Mouse (Mus musculus) central nervous system, embryonic 18 days (tissue): Measurements from ENCODE around the gene Slc17a2. TPM values are rescaled to one million over a fixed set of nuclear protein-coding genes. Genes with fewer than 3 reads are reported as not detected.

Experiments
- polyA plus RNA-seq: library from polyadenylated mRNA; depleted of rRNA; stranded (reverse); fragments of >200 nt; gene quantifications from 2 replicates; pipeline ENCODE4 v1.2.3, GENCODE M21; 2012; rRNA removed

Slc17a2 gene
- 0.01 TPM in 1 of 2 replicates, not detected in the other for polyA plus RNA-seq

DNA sequence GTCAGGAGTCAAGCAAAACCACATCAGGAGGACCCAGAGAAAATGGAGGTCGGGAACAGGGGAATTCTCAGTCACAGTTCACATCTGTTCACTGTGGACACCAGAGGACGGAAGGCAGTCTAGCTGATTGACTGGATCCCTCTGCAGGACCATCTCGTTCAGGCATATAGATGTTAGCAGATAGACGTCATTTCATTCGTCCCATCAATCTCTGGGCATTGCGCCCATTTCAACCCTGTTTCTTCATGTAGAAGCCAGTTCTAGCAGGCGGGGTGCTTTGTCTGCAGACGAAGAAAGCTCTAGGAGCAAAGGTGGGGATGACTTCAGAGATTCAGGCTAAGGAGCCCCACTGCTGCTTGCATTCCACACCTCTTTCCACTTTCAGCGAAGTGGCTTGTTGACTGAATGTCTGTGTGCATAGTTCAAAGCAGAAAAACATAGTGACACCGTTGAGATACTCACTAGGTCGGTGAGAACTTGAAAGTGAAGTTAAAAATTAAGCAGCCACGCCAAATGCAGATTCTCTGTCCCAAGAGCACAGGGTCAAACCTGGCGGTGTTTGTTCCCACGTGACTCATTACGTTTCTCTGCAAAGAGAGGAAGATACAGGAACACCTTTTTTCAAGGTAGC, at the start of gene Slc17a2:
Slc17a2 (plus strand) TSS at position 572 of the 631 bp plus-strand sequence.

DNA sequence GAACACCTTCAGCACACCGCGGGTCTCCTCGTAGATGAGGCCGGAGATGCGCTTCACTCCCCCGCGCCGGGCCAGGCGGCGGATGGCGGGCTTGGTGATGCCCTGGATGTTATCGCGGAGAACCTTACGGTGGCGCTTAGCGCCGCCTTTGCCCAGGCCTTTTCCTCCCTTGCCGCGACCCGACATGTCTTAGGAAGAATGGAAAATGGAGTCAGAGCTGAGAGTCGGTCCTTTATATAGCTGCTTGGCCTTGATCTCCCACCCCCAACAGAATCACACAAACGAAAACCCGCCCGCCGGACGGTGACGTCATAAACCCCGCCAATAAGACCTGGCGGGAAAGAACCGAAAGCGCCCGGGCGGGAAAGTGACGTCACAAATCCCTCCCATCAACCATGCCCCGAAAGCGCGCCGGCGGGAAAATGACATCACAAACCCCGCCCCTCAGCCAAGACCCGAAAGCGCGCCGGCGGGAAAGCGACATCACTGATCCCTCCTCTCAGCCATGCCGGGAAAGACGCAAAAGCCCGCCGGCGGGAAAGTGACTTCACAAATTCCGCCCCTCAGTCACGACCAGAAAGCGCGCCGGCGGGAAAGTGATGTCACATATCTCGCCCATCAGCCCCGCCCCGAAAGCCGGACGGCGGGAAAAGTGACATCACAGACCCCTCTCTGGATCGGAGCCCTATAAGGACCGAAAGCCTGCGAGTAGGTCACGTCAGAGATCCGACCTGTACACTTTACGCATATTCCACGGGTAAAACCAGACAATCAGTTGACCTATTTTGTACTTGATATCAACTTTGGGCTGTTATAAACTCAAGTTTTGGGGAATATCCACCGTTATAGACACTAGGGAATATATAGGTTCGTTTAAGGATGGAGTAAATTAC, 45.6 kb upstream of the Slc17a2 start, which contains the start of gene Hist1h4a:
Hist1h4a (minus strand) TSS at position 259 of the 893 bp plus-strand sequence.

DNA sequence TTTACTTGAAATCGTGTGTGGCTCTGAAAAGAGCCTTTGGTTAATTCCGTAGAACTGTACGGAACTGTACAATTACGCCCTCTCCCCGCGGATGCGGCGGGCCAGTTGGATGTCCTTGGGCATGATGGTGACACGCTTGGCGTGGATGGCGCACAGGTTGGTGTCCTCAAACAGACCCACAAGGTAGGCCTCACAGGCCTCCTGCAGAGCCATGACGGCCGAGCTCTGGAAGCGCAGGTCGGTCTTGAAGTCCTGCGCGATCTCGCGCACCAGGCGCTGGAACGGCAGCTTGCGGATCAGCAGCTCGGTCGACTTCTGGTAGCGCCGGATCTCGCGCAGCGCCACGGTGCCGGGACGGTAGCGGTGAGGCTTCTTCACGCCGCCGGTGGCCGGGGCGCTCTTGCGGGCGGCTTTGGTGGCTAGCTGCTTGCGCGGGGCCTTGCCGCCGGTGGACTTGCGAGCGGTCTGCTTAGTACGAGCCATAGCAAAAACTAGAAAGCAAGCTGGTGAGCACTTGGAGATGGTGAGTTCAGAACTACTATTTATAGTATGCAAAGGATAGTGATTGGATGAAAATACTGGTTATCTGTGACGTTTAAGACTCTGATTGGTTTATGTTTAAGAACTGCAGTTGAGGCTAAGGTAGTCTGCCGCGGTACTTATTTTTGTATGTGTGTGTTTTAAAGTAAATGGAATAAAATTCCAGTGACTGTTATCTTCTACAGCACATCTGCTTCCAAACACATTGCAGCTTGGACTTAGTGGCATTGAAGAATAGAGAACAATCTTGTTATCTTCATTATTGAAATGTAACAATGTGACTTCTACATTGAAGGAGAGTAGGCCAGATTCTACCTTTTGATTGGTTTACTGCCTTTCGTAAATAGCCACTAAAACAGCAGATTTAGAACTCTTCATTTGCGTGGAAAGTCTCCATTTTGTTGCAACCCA, 44.6 kb upstream of the Slc17a2 start, which contains the start of gene Hist1h3a:
Hist1h3a (minus strand) TSS at position 516 of the 951 bp plus-strand sequence.

DNA sequence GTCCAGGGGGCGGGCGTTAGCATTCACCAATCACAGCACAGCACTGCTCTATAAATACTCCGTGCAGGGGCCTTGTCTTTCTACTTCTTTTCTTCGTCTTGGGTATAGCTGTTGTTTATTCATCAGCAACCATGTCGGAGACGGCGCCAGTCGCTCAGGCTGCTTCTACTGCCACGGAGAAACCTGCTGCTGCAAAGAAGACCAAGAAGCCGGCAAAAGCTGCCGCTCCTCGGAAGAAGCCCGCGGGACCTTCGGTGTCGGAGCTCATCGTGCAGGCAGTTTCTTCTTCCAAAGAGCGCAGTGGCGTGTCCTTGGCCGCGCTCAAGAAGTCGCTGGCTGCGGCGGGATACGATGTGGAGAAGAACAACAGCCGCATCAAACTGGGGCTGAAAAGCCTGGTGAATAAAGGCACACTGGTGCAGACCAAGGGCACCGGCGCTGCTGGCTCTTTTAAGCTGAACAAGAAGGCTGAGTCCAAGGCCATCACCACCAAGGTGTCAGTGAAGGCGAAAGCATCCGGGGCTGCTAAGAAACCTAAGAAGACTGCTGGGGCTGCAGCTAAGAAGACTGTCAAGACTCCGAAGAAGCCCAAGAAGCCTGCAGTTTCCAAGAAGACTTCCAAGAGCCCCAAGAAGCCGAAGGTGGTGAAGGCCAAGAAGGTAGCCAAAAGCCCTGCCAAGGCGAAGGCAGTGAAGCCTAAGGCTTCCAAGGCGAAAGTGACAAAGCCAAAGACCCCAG, 43.0 kb upstream of the Slc17a2 start, which contains the start of gene Hist1h1a:
Hist1h1a (plus strand) TSS at position 81 of the 738 bp plus-strand sequence.

DNA sequence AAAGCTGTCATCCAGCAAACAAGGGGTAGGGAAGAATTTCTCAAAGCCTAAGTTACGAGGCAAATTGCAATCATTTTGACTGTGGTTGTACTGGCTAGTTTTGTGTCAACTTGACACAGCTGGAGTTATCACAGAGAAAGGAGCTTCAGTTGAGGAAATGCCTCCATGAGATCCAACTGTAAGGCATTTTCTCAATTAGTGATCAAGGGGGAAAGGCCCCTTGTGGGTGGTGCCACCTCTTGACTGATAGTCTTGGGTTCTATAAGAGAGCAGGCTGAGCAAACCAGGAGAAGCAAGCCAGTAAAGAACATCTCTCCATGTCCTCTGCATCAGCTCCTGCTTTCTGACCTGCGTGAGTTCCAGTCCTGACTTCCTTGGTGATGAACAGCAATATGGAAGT, 37.2 kb upstream of the Slc17a2 start, which contains the start of gene Trim38:
Trim38 (plus strand) TSS at position 301 of the 400 bp plus-strand sequence.

DNA sequence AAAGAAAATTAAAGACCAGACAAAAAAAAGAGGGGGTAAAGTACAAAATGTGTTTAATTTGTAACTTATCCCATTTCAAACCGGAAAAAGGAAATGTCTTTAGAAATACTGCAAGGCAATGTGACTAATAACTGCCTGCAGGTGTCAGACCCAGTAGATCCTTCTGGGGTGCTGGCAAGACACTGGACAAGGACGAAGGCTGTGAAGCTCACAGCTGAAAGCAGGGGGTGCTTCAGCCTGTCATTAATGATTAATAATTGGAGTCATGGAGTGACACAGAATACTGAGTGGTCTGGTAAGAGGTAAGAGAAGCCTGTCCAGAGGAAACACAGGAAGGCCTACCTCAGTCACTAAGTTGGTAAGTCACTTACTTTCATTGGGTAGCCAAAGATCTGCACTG, 32.5 kb downstream of the Slc17a2 start, which contains the start of gene Slc17a3:
Slc17a3 (plus strand) TSS at position 127 of the 400 bp plus-strand sequence.

DNA sequence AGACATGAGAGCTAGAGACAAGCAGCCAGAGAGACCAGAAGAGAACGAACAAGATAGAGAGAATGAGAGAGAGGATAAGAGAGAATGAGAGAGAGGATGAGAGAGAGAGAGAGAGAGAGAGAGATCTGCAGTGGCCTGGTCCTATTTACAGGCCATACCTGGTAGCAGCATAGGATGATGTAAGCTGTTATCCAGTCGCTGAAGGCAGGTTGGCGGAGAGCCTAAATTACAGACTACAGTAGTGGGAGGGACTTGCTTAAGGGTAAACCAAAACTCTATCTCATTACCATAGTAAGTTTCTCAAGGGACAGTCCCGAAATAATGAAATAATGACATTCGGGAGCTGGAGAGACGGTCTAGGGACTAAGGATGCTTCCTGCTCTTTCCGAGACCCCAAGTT, 60.6 kb downstream of the Slc17a2 start, which contains the start of gene Slc17a1:
Slc17a1 (plus strand) TSS at position 346 of the 400 bp plus-strand sequence.

Other genes with a start within 250 kb of the Slc17a2 start
- gene Hist1h3e, start 244.6 kb upstream of the Slc17a2 start, polyA plus RNA-seq, result 5.6 and 7.2 TPM in 2 replicates
- gene Hist1h2ae, start 235.8 kb upstream of the Slc17a2 start, polyA plus RNA-seq, result 4.4 and 4.5 TPM in 2 replicates
- gene Hist1h2bg, start 235.6 kb upstream of the Slc17a2 start, polyA plus RNA-seq, result 7.1 and 9.6 TPM in 2 replicates
- gene Hist1h2bf, start 232.8 kb upstream of the Slc17a2 start, polyA plus RNA-seq, result 2.3 and 2.6 TPM in 2 replicates
- 1.6 and 1.8 TPM in 2 replicates for gene Hist1h2ad, start 232.6 kb upstream of the Slc17a2 start, polyA plus RNA-seq
- gene Hist1h3d, start 231.2 kb upstream of the Slc17a2 start, polyA plus RNA-seq, result 4.3 and 5.6 TPM in 2 replicates
- 1.9 and 2.8 TPM in 2 replicates for gene Hist1h4d, start 225.4 kb upstream of the Slc17a2 start, polyA plus RNA-seq
- gene Hist1h2be, start 185.9 kb upstream of the Slc17a2 start, polyA plus RNA-seq, result 1.2 and 1.5 TPM in 2 replicates
- 1.8 and 1.9 TPM in 2 replicates for gene Hist1h1e, start 184.4 kb upstream of the Slc17a2 start, polyA plus RNA-seq
- 0.62 and 0.67 TPM in 2 replicates for gene Hist1h2ac, start 123.0 kb upstream of the Slc17a2 start, polyA plus RNA-seq
- 32.4 and 40.3 TPM in 2 replicates for gene Hist1h2bc, start 122.8 kb upstream of the Slc17a2 start, polyA plus RNA-seq
- gene Hist1h1t, start 111.2 kb upstream of the Slc17a2 start, polyA plus RNA-seq, result not detected in 2 replicates
- gene Hist1h4c, start 108.5 kb upstream of the Slc17a2 start, polyA plus RNA-seq, result 2.6 and 3.4 TPM in 2 replicates
- 1.5 and 2.0 TPM in 2 replicates for gene Hfe, start 96.1 kb upstream of the Slc17a2 start, polyA plus RNA-seq
- gene Hist1h1c, start 68.2 kb upstream of the Slc17a2 start, polyA plus RNA-seq, result 12.8 and 15.6 TPM in 2 replicates
- 3.9 and 4.1 TPM in 2 replicates for gene Hist1h3c, start 61.4 kb upstream of the Slc17a2 start, polyA plus RNA-seq
- gene Hist1h2bb, start 60.3 kb upstream of the Slc17a2 start, polyA plus RNA-seq, result 1.9 and 2.7 TPM in 2 replicates
- gene Hist1h2ab, start 55.9 kb upstream of the Slc17a2 start, polyA plus RNA-seq, result 6.3 and 6.8 TPM in 2 replicates
- gene Hist1h3b, start 54.7 kb upstream of the Slc17a2 start, polyA plus RNA-seq, result 7.5 and 8.8 TPM in 2 replicates
- 4.9 and 7.8 TPM in 2 replicates for gene Hist1h4b, start 50.0 kb upstream of the Slc17a2 start, polyA plus RNA-seq
- gene Hist1h4a, start 45.8 kb upstream of the Slc17a2 start, polyA plus RNA-seq, result 2.3 and 3.4 TPM in 2 replicates
- gene Hist1h3a, start 44.6 kb upstream of the Slc17a2 start, polyA plus RNA-seq, result 5.1 and 5.4 TPM in 2 replicates
- gene Hist1h1a, start 43.3 kb upstream of the Slc17a2 start, polyA plus RNA-seq, result 0.66 and 1.8 TPM in 2 replicates
- 0.04 TPM in 1 of 2 replicates, not detected in the other for gene Trim38, start 37.1 kb upstream of the Slc17a2 start, polyA plus RNA-seq
- 0.01 and 0.05 TPM in 2 replicates for gene Slc17a3, start 32.4 kb downstream of the Slc17a2 start, polyA plus RNA-seq
- gene Slc17a1, start 60.8 kb downstream of the Slc17a2 start, polyA plus RNA-seq, result 0.03 TPM in 1 of 2 replicates, not detected in the other
- not detected in 2 replicates for gene Slc17a4, start 108.0 kb downstream of the Slc17a2 start, polyA plus RNA-seq
- gene Hist1h2ba, start 127.2 kb downstream of the Slc17a2 start, polyA plus RNA-seq, result not detected in 2 replicates
- gene Hist1h2aa, start 127.5 kb downstream of the Slc17a2 start, polyA plus RNA-seq, result not detected in 2 replicates
- 1.5 and 2.6 TPM in 2 replicates for gene Scgn, start 184.2 kb downstream of the Slc17a2 start, polyA plus RNA-seq